Mouse (Mus musculus): ENCODE results near the gene Stk32b. TPM values are rescaled to one million over a fixed set of nuclear protein-coding genes. Genes with fewer than 3 reads are reported as not detected.
A peak's percentile ranks its signal among the peaks of the same experiment; 100 is the strongest.

The Stk32b gene
- polyA plus RNA-seq, 1 experiment: 66.6 TPM

DNA sequence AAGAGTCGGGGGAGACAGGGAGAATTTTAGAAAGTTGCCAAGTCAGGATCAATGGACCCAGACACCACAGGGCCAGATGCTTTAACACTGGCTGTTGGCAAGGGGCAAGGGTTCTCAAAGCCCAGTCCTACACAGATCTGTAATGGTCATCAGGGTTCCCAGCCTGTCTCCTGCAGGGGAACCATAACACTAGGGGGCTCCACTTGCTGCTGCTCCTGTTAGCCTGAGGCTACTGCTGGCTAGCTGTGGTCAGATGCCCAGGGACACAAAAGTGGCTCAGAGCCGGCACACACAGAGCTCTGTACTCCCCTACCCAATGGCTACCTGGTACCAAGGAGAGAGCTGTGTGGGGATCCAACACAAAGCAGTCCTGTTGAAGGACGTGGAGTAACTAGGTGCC is 281.6 kb downstream of the Stk32b start:
- no peak for TF ChIP-seq POLR2A (IDR thresholded peaks at IDR 0.05; ENCODE audit: borderline replicate concordance, extremely low read depth, insufficient read depth, insufficient read length, poor library complexity, severe bottlenecking)
- TF ChIP-seq CTCF (IDR thresholded peaks at IDR 0.05; ENCODE audit: borderline replicate concordance, extremely low read depth, insufficient read depth, insufficient read length): no peak
- no peak for DNase-seq (ENCODE audit: low read depth)

DNA sequence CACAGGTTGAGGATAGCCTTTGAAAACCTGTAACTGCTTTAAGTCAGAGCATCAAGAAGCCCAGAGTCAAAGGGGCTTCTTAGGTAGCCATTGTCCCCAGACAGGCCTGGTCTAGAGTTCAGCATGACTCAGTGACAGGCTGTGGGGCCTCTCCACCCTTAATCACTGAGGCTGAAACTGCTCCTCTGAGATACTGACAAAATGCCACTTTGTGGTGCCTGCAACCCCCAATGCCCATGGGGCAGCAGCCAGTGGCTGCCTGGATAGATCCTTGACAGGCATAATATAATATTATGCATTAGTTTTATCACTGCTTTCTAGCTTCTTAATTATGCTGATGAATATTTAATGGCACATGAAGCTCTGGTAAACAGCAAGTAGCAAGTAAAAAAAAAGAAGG is 289.8 kb downstream of the Stk32b start:
- TF ChIP-seq POLR2A (IDR thresholded peaks at IDR 0.05; ENCODE audit: borderline replicate concordance, extremely low read depth, insufficient read depth, insufficient read length, poor library complexity, severe bottlenecking) (no peak), CTCF (IDR thresholded peaks at IDR 0.05; ENCODE audit: borderline replicate concordance, extremely low read depth, insufficient read depth, insufficient read length) (no peak)
- DNase-seq (ENCODE audit: low read depth): peak; percentile 6

DNA sequence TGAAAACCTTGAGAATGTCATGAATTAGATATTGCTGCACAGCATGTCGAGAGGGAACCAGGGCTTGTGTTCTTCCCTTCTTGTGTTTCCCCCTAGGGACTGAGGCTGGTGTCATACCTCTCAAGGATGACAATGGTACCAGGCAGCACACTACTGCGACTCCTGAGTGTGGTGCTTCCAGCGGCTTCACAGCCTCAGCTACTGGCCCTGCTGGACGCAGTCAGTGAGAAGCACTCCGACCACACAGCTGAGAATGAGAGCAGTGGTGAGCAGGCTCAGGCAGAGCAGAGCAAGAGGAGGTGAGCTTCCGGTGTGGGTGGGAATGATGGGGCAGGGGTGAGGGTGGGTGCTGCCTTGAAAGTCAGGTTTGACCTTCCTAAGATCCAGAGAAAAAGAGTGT is 297.9 kb downstream of the Stk32b start:
- no peak for DNase-seq (ENCODE audit: low read depth)
- TF ChIP-seq POLR2A (IDR thresholded peaks at IDR 0.05; ENCODE audit: borderline replicate concordance, extremely low read depth, insufficient read depth, insufficient read length, poor library complexity, severe bottlenecking) (no peak), CTCF (IDR thresholded peaks at IDR 0.05; ENCODE audit: borderline replicate concordance, extremely low read depth, insufficient read depth, insufficient read length) (no peak)

Other genes starting within 250 kb of the Stk32b start
- gene Cytl1, start 18.3 kb upstream of the Stk32b start, polyA plus RNA-seq (2012; rRNA removed): 0.45 and 0.74 TPM in 2 replicates
- 12.4 and 17.0 TPM in 2 replicates for gene Msx1, start 107.4 kb upstream of the Stk32b start, polyA plus RNA-seq (2012; rRNA removed)

Measured in brain, embryonic 14.5 days (tissue).